Mouse (Mus musculus) regulatory T cell (primary cell): ENCODE data around the gene Atf5.

Experiments
- in situ Hi-C: fragments of 300-600 bp; cut with MboI, MseI; formaldehyde crosslinking; loops from one replicate; pipeline ENCODE4 v1.15.1; 2025; ENCODE audit warnings: high pct_unique_total_duplicates

Gene Atf5

GRCm38 (mm10) chr7:44780101-44780500, 36.4 kb downstream of the Atf5 start:
- in situ Hi-C loops = no loop called here

DNA sequence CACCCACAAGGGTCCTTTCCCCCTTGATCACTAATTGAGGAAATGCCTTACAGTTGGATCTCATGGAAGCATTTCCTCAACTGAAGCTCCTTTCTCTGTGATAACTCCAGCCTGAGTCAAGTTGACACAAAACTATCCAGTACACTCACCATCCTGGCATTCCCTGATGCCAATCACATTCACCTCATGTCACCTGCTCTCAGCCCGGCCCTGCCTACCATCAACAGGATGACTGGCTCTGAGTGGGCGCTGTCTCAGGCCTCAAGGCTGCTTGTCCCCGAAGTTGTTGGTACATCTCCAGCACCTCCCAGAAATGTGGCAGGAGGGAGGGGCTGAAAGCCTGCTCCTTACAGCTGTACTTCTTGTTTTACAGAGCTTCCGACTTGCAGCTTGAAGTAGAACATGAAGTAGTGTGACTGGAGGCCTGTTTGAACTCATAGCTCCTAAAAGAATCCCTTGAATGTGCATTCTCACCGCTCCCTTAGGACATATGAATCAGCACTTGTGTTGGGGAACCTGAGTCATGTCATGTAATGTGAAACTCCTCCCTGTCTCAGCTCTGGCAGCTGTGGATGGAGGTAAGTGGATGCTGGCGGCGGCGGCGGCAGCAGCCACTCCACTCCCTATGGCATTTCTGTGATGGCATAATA, 39.5 kb downstream of the Atf5 start:
- in situ Hi-C loops = no loop called here

DNA sequence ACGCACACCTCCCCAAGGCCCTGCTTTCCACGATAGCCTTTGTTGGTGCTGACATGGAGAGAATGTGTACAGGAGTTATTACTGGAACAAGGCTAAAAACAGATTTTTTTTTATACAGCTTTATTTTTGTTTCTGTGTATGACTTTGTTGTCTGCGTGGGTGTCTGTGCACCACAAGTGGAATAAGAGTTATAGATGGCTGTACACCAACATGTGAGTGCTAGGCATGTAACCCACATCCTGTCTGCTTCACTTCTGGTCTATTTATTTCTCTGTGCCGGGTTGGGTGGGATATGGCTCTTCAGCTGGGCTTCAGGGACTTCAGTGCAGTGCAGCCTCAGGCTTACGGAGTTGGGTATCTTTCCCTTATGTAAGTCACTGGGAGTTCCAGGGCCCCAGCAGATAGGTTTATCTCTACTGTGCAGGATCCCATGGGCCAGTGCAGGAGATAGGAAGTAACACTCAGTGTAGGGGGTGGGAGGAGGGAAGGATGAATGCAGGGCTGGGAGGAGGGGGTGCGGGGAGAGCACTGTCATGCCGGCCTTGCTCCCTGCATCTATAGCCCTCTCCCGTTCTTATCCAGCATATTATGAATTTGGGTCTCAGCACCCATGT, 43.8 kb downstream of the Atf5 start:
- in situ Hi-C loops = no loop called here

DNA sequence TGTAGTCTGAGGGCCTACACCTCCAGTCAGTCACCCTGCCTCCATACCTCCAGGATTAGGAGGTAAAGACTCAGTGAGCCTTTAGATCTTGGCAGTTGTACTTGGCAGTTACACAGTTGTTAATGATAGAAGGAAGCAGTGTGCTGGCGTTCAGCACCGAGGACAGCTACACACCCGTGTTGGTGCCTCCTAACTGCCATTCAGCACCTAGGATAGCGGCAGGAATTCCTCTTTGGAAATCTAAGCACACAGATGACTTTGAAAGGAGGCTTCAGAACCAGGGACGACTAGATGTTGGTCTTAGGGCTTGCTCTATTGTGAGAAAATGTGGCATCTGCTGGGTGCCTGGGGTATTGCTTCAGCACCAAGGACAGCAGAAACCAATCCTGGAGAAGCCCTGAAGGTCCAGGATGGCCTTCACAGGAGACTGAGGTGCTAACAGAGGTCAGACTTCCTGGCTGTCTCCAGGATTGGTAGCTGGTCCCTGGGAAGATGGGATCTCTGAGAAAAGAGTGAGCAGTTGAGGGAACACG, 46.3 kb downstream of the Atf5 start:
- in situ Hi-C loops = no loop called here

GRCm38 (mm10) chr7:44768129-44768528, 48.3 kb downstream of the Atf5 start:
- in situ Hi-C loops = loop anchor here (5.0 kb wide), 1 partner anchor 39 kb away; no protein-coding TSS in a partner anchor
